Mouse (Mus musculus): Measurements from ENCODE around the gene Smarcd1. TPM values are rescaled to one million over a fixed set of nuclear protein-coding genes. Genes with fewer than 3 reads are reported as not detected.

Smarcd1 gene
- total RNA-seq (2017): 24.4 to 29.5 TPM (median 24.5 TPM) in 3 replicates

DNA sequence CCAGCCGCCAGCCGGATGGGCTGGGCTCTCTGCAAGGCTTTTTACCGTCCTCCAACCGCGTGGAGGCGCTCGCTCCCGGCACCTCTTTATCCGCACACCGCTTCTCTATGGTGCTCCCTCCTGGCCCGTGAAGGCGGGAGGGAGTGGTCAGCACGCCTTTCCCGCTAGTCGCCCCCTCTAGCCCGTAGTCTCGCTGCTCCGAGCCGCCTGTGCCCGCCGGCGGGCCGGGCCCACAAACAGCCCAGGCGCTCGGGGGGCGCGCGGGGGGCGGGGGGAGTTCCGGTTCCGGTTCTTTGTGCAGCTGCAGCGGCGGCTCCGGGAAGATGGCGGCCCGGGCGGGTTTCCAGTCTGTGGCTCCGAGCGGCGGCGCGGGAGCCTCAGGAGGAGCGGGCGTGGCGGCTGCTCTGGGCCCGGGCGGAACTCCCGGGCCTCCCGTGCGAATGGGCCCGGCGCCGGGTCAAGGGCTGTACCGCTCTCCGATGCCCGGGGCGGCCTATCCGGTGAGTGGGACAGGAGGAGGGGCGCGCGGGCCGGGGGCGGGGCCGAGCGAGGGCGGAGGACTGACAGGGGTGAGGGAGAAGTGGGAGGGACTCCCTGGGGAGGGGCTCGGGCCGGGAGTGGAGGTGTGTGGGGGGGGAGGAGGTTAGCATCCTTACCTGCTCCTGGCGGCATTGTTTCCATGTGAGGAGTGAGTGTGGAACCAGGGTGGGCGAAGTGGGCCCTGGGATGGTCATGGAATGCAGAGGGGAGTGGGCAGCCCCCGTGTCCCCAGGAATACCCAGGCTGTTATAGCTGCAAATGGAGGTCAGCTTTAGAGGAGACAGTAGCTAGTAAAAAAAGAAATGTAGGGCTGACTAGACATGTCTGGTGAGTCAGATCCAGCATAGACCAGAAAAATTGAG, at the start of gene Smarcd1:
Gene Smarcd1, plus strand, starts transcription at position 131 of the 902 bp plus-strand sequence.
- ATAC-seq (replicated peaks; ENCODE audit: insufficient number of reproducible peaks, low FRiP score, low TSS enrichment, poor library complexity, severe bottlenecking): peak; percentile 82

GRCm38 (mm10) chr15:99653291-99653690, 48.6 kb upstream of the Smarcd1 start:
- no peak for ATAC-seq (replicated peaks; ENCODE audit: insufficient number of reproducible peaks, low FRiP score, low TSS enrichment, poor library complexity, severe bottlenecking)

DNA sequence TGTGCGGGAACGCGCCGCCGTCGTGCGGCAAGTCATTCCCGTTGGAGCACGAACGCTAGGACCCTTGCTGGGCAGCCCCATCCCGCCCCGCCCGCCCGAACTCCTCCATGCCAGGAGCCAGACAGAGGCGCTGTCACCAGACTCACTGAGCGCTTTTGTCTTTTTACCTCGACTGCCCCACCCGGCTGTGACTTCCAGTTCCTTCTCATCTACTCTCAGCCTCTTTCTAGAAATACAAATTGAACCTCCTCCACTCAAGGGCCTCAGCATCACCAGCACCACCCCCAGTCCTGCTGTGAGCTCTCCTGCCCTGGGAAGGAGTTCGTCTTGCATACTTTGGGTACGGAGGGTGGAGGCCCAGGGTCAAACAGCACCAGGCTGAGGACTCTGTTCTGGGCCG, 48.1 kb upstream of the Smarcd1 start:
- no peak for ATAC-seq (replicated peaks; ENCODE audit: insufficient number of reproducible peaks, low FRiP score, low TSS enrichment, poor library complexity, severe bottlenecking)

GRCm38 (mm10) chr15:99655956-99656355, 46.0 kb upstream of the Smarcd1 start:
- ATAC-seq (replicated peaks; ENCODE audit: insufficient number of reproducible peaks, low FRiP score, low TSS enrichment, poor library complexity, severe bottlenecking): no peak

DNA sequence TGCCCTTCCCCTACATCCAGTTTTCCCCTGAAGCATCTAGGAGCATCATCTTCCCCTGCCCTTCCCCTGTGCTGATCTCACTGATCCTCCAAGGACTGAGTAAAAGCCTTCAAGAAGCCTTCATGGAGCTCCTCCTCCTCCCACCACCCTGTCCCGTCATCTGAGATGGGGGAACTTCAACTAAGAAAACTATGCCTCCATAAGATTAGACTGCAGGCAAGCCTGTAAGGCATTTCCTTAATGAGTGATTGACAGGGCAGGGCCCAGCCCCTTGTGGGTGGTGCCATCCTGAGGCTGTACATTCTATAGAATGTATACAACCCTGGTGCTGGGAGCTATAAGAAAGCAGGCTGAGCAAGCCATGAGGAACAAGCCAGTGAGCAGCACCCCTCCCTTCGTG, 43.5 kb upstream of the Smarcd1 start:
- no peak for ATAC-seq (replicated peaks; ENCODE audit: insufficient number of reproducible peaks, low FRiP score, low TSS enrichment, poor library complexity, severe bottlenecking)

GRCm38 (mm10) chr15:99661121-99661830, 40.7 kb upstream of the Smarcd1 start:
- no peak for ATAC-seq (replicated peaks; ENCODE audit: insufficient number of reproducible peaks, low FRiP score, low TSS enrichment, poor library complexity, severe bottlenecking)

- ATAC-seq (replicated peaks; ENCODE audit: insufficient number of reproducible peaks, low FRiP score, low TSS enrichment, poor library complexity, severe bottlenecking): no peak
Observed at GRCm38 (mm10) chr15:99662371-99662770, 39.6 kb upstream of the Smarcd1 start.

DNA sequence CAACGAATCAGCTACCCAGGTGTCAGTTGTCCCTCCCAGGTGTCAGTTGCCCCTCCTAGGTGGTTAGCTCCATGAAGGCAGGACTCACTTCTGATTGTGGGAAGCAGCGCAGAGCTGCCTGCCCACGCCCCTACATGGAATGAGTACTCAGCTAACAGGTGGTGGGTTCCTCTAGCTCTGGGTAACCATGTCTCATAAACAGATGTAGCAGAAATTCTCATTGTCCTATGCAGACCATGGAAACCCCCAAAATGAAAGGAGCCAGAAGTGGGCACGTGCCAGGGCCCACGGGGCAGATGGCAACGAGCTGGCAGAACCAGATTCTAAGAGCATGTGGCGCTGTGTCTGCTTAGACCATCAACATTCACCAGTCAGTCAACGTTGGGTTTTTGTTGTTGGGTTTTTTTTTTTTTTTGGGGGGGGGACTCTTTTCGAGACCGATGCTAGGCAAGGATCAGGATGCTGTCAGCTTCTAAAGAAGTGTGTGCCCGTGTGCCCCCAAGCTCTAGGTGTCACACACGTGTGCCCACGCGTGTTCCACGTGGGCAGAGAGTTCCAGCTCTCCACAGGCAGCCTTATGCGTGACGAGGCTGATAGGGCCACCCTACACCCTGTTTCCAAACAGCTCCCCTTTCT, 37.8 kb upstream of the Smarcd1 start:
- no peak for ATAC-seq (replicated peaks; ENCODE audit: insufficient number of reproducible peaks, low FRiP score, low TSS enrichment, poor library complexity, severe bottlenecking)

GRCm38 (mm10) chr15:99664600-99665451, 37.1 kb upstream of the Smarcd1 start:
- peak; percentile 60 for ATAC-seq (replicated peaks; ENCODE audit: insufficient number of reproducible peaks, low FRiP score, low TSS enrichment, poor library complexity, severe bottlenecking)

- no peak for ATAC-seq (replicated peaks; ENCODE audit: insufficient number of reproducible peaks, low FRiP score, low TSS enrichment, poor library complexity, severe bottlenecking)
Observed at GRCm38 (mm10) chr15:99667544-99667943, 34.4 kb upstream of the Smarcd1 start.

GRCm38 (mm10) chr15:99668881-99669280, 33.0 kb upstream of the Smarcd1 start:
- peak; percentile 64; the same call in 1 of the 2 replicates for ATAC-seq (replicated peaks; ENCODE audit: insufficient number of reproducible peaks, low FRiP score, low TSS enrichment, poor library complexity, severe bottlenecking)

DNA sequence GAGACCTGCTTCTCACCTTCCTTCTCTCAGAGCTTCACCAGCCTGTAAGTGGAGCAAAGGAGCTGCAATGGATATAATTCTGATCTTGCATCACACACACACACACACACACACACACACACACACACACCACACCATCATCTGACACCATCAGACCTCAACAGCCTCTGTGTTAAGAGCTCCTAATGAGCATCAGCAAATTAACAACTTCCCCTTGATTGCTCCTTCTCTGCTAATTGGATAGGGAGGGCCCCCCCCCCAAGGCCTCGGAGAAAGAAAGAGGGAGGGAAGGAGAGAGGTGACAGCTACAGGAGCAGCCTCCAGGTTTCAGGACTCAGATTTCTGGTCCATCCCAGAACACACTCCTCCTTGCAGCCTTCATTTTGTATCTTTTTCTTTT, 32.5 kb upstream of the Smarcd1 start:
- ATAC-seq (replicated peaks; ENCODE audit: insufficient number of reproducible peaks, low FRiP score, low TSS enrichment, poor library complexity, severe bottlenecking): no peak

DNA sequence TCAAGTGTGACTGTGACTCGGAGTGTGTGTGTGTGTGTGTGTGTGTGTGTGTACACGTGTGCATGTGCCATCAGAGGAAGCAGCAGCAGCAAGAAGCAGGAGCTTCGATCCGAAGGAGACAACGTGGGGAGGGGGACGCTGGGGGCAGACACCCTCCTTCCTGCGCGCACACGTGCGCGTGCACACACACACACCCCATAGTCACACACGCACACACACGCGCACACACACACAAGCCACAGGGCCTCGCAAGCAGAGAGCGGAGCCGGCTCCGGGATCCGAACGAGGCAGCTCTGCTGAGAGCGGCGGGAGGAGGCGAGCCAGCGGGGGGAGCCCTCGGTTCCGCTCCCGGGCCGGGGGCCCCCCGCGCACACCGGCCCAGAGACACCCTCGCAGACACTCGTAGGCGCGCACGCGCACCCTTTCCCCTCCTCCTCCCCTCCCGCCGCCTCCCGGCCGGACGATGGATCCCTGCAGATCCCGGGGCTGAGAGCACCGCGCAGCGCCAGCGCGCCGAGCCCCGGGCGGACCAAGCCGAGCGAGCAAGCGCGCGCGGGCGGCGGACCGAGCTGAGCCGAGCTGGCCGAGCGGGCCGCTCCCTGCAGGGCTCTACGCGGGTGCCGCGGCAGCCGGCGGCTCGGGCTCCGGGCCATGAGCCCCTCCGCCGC, 31.6 kb upstream of the Smarcd1 start, which contains the start of gene Asic1:
Gene Asic1, plus strand, starts transcription at position 215 of the 668 bp plus-strand sequence.
- no peak for ATAC-seq (replicated peaks; ENCODE audit: insufficient number of reproducible peaks, low FRiP score, low TSS enrichment, poor library complexity, severe bottlenecking)

- no peak for ATAC-seq (replicated peaks; ENCODE audit: insufficient number of reproducible peaks, low FRiP score, low TSS enrichment, poor library complexity, severe bottlenecking)
Observed at GRCm38 (mm10) chr15:99670964-99671670, 30.8 kb upstream of the Smarcd1 start.

GRCm38 (mm10) chr15:99671783-99672182, 30.1 kb upstream of the Smarcd1 start:
- no peak for ATAC-seq (replicated peaks; ENCODE audit: insufficient number of reproducible peaks, low FRiP score, low TSS enrichment, poor library complexity, severe bottlenecking)

DNA sequence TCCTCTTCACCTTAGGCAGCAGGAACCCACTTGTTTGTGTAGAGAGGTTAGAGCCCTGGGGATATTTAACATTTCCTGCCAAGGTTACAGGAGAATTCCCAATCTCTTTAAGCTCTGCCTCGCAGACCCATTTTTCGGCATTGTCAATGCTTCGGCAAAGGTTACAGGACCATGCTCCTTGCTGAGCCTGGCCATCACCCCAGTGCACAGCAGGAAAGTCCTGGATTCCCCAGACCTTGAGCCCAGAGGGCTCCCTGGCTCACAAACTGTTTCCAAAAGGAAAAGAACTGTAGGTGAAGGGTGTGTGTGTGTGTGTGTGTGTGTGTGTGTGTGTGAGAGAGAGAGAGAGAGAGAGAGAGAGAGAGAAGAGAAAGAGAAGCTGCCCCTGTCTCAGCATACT, 27.1 kb upstream of the Smarcd1 start:
- no peak for ATAC-seq (replicated peaks; ENCODE audit: insufficient number of reproducible peaks, low FRiP score, low TSS enrichment, poor library complexity, severe bottlenecking)

GRCm38 (mm10) chr15:99677089-99677488, 24.8 kb upstream of the Smarcd1 start:
- ATAC-seq (replicated peaks; ENCODE audit: insufficient number of reproducible peaks, low FRiP score, low TSS enrichment, poor library complexity, severe bottlenecking): no peak
